8 mouse cellular contexts compared by ENCODE assay signal in the genomic region with DNA sequence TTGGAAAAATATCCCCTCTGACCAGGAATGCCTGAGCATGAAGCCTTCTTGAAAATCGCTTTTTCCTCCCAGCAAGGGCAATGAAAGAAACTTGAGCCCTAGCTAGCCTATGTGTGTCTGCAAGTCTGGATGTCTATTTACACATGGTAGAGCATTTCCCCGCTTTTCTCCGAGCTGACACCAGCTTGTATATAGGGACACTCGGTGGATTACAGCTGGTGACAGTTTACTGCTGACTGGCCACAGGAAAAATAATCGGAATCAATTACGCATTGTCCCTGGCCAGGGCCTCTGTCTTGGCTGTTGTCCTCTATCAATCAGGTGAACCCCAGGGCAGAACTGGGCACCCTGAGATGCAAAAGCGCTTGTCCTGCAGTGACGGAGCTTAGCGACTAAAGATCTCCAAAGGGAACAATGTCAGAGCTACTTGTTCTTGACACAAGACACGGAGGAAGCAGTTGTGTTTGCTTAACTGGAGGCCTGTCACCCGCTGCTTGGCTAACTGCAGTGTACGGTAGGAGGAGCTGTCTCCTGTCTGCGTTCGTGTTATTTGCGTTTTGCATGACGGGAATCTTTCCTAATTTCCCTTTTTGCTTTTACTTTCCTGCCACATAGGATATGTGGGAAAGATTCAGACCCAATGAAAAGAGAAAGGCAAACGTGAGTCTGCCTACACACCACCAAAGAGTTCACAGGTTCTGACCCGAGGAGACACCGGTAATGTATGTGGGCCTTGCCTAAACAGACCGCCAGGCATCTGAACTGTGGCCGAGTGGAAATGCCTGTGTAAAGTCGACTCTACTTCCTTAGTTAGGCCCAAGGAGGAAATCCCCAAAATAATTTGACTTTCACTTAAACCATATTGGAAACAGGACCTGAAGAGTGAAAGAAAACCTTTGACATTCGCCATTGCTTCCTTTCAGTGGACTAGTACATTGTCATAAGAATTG. TPM values are rescaled to one million over a fixed set of nuclear protein-coding genes. Genes with fewer than 3 reads are reported as not detected.
A peak's percentile ranks its signal among the peaks of the same experiment; 100 is the strongest.
DNase-seq lines count a peak whose midpoint lies in the region; ATAC-seq and TF ChIP-seq lines count a peak whose summit lies in the region.

No protein-coding gene starts in this region.

- H3K4me3 ChIP-seq in spleen, adult 2 months (ENCODE audit: extremely low read depth, insufficient read depth, insufficient read length): peak overlapping the region; percentile 33; the same call in 1 of the 2 replicates
- no peak overlapping the region for H3K4me3 ChIP-seq in embryonic facial prominence, embryonic 15.5 days (replicated peaks)
- no peak overlapping the region for H3K4me3 ChIP-seq in limb, embryonic 10.5 days

- H3K27me3 ChIP-seq in spleen, adult 2 months (ENCODE audit: control insufficient read depth, insufficient read depth, low read length): no peaks in the 10 kb centered on the region
- no peaks in the 10 kb centered on the region for H3K27me3 ChIP-seq in embryonic facial prominence, embryonic 15.5 days
- H3K27me3 ChIP-seq in limb, embryonic 10.5 days (ENCODE audit: low read depth, poor library complexity, severe bottlenecking): no peaks in the 10 kb centered on the region

- TF ChIP-seq CTCF in spleen, adult 2 months (IDR thresholded peaks at IDR 0.05; ENCODE audit: extremely low read depth, insufficient read depth, insufficient read length, insufficient replicate concordance): no peak

- 0 out of 2 replicates have a peak overlapping the region, but pooled peaks have one; percentile 15 for H3K9ac ChIP-seq in embryonic facial prominence, embryonic 15.5 days

- no peaks in the 10 kb centered on the region for H3K36me3 ChIP-seq in spleen, adult 2 months (ENCODE audit: control insufficient read depth, insufficient read depth, low read length)
- no peaks in the 10 kb centered on the region for H3K36me3 ChIP-seq in embryonic facial prominence, embryonic 15.5 days
- H3K36me3 ChIP-seq in limb, embryonic 10.5 days: no peaks in the 10 kb centered on the region

- no peaks in the 10 kb centered on the region for H3K9me3 ChIP-seq in embryonic facial prominence, embryonic 15.5 days (replicated peaks)
- H3K9me3 ChIP-seq in limb, embryonic 10.5 days (replicated peaks): no peaks in the 10 kb centered on the region

- ATAC-seq in embryonic facial prominence, embryonic 15.5 days (ENCODE audit: insufficient number of reproducible peaks, low FRiP score, low TSS enrichment, low read depth): no peak
- ATAC-seq in megakaryocyte progenitor cell, adult 5-6 weeks (replicated peaks; ENCODE audit: poor library complexity): peak; percentile 79

- H3K4me2 ChIP-seq in embryonic facial prominence, embryonic 15.5 days (replicated peaks): peak overlapping the region; percentile 31

- H3K4me1 ChIP-seq in spleen, adult 2 months (ENCODE audit: control insufficient read depth, insufficient read depth, insufficient read length): no peaks in the 10 kb centered on the region; the same call in 1 of the 2 replicates
- H3K4me1 ChIP-seq in embryonic facial prominence, embryonic 15.5 days: peaks cover 72% of the 10 kb centered on the region
- H3K4me1 ChIP-seq in limb, embryonic 10.5 days: peaks cover 89% of the 10 kb centered on the region

- no peak for TF ChIP-seq POLR2A in spleen, adult 2 months (IDR thresholded peaks at IDR 0.05; ENCODE audit: low read depth, low read length)

- WGBS in spleen, adult 2 months: 38% methylated on average over 23 of the region's 23 CpGs
- 27% methylated on average over 23 of the region's 23 CpGs for WGBS in embryonic facial prominence, embryonic 15.5 days
- WGBS in limb, embryonic 10.5 days: 67% methylated on average over 23 of the region's 23 CpGs

- peak in 1 of 2 experiments; percentile 17 for DNase-seq in spleen, adult 2 months (ENCODE audit: low read depth in 1 of 2, low spot score in 2 of 2)
- DNase-seq in spleen, postnatal 14 days (ENCODE audit: low spot score in 2 of 2): no peak
- DNase-seq in heart, postnatal 4 days: peak; percentile 64
- DNase-seq in limb, embryonic 10.5 days (ENCODE audit: low spot score): peak; percentile 38
- peak; percentile 28 for DNase-seq in thymus, postnatal 14 days
- no peak for DNase-seq in ovary, postnatal 36 days (ENCODE audit: low spot score)

- H3K27ac ChIP-seq in spleen, adult 2 months (ENCODE audit: insufficient read depth, low read length): peak overlapping the region; percentile 41
- H3K27ac ChIP-seq in embryonic facial prominence, embryonic 15.5 days (replicated peaks): peak overlapping the region; percentile 96
- H3K27ac ChIP-seq in limb, embryonic 10.5 days: peak overlapping the region; percentile 95

RNA-seq across cellular contexts. Expression of gene 4930558K02Rik, which starts 25.7 kb away (rescaled TPM):
- polyA plus RNA-seq in spleen, adult 2 months (2012; rRNA removed): not detected in 2 replicates
- polyA plus RNA-seq in embryonic facial prominence, embryonic 15.5 days (2015; fragmentation: Nextera tagmentation; extraction: Ambion mirVana): not detected in 2 replicates
- not detected for total RNA-seq in heart, postnatal 4 days (2021)
- not detected in 2 replicates for polyA plus RNA-seq in limb, embryonic 10.5 days (2016; fragmentation: Nextera tagmentation; extraction: Ambion mirVana)
- 0.39 TPM in 1 of 2 replicates, not detected in the other for total RNA-seq in megakaryocyte progenitor cell, adult 5-6 weeks (2015)
- total RNA-seq in megakaryocyte progenitor cell, adult 5-6 weeks (2017): not detected in 2 replicates

RNA-seq across cellular contexts. Expression of gene Pigc, which starts 36.1 kb away (rescaled TPM):
- polyA plus RNA-seq in spleen, adult 2 months (2012; rRNA removed): 10.2 and 10.7 TPM in 2 replicates
- 42.4 and 49.7 TPM in 2 replicates for polyA plus RNA-seq in embryonic facial prominence, embryonic 15.5 days (2015; fragmentation: Nextera tagmentation; extraction: Ambion mirVana)
- 10 to 100 TPM; 14.8 to 16.7 TPM for total RNA-seq in heart, postnatal 4 days (2021)
- polyA plus RNA-seq in limb, embryonic 10.5 days (2016; fragmentation: Nextera tagmentation; extraction: Ambion mirVana): 31.4 and 39.9 TPM in 2 replicates
- total RNA-seq in megakaryocyte progenitor cell, adult 5-6 weeks (2015): 11.9 and 13.7 TPM in 2 replicates
- 17.4 and 20.1 TPM in 2 replicates for total RNA-seq in megakaryocyte progenitor cell, adult 5-6 weeks (2017)

Comparison
In these comparisons a context has a peak if more than half of its experiments do, and no peak if none do; other contexts are left out.
1. DNase-seq: peak in heart, postnatal 4 days (single experiment), limb, embryonic 10.5 days (single experiment) and thymus, postnatal 14 days (single experiment); none in spleen, postnatal 14 days (0 of 2) and ovary, postnatal 36 days (single experiment).
2. H3K27ac ChIP-seq: peak in every context shown above with its lines; median percentile 96 in embryonic facial prominence, embryonic 15.5 days; 95 in limb, embryonic 10.5 days; 41 in spleen, adult 2 months.